Mouse (Mus musculus): ENCODE measurements around the gene Fgfbp3. TPM values are rescaled to one million over a fixed set of nuclear protein-coding genes. Genes with fewer than 3 reads are reported as not detected.

Fgfbp3 gene
- polyA plus RNA-seq, 1 experiment from 2014 or later, result 10.7 TPM

DNA sequence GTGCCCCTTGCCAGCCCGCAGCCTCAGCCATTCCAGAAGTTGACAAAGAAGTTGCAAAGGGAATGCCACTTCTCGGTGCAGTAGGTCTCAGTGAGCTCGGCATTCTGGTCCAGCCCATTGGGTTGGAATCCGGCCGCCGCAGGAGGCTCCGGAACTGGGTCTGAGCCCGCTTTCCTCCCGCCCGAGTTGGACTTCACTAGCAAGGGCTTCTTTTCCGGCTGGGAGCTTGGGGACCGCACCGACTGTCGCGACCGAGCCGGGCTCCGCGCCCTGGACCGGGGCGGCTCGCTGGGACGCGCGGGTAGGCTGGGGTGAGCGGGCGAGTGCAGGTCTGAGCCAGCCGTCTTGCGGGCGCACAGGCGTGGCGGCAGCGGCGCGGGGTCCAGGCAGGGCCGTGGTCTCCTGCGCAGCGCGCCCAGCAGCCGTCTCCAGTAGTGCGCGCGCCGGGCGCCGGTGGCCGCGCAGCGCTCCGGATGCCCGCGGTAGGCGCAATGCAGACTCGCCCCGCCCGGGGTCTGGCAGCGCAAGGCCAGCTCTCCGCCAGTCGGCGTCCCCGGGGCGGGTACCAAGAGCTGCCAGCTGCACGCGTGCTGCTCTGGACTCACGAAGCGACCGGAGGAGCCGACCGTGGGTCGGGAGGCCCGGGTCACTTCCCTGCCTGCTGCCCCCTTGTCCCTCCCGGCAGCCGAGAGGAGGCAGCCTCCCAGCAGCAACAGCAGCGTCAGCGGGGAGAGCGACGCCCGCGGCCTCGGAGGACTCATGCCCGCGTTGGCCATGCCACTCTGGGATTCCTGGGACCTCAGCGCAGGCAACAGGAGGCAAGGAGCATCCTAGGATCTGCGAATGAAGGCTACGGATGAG, 744 bp downstream of the Fgfbp3 start:
- peak overlapping the region; percentile 92 for H3K9ac ChIP-seq (replicated peaks; ENCODE audit: low read length)
- peak overlapping the region; percentile 83 for H3K27ac ChIP-seq (replicated peaks; ENCODE audit: low read depth, low read length)
- H3K4me2 ChIP-seq (ENCODE audit: low read depth, low read length), result peak overlapping the region; percentile 58
- ATAC-seq (replicated peaks; ENCODE audit: insufficient number of reproducible peaks, low FRiP score, low TSS enrichment, low read depth) (peak; percentile 90), DNase-seq (ENCODE audit: low spot score) (peak; percentile 86)
- H3K4me1 ChIP-seq (ENCODE audit: control insufficient read depth, insufficient read depth, low read length), result no peaks in the 10 kb centered on the region
- WGBS, result 0% methylated on average over 62 of the region's 85 CpGs
- no peaks in the 10 kb centered on the region for H3K36me3 ChIP-seq (replicated peaks; ENCODE audit: control insufficient read depth, insufficient read depth, low read depth, low read length)
- H3K4me3 ChIP-seq (ENCODE audit: low read depth, low read length), result peak overlapping the region; percentile 89
- no peaks in the 10 kb centered on the region for H3K27me3 ChIP-seq (ENCODE audit: control insufficient read depth, insufficient read depth, low read length)
- no peaks in the 10 kb centered on the region for H3K9me3 ChIP-seq (replicated peaks; ENCODE audit: control insufficient read depth, low read length)

DNA sequence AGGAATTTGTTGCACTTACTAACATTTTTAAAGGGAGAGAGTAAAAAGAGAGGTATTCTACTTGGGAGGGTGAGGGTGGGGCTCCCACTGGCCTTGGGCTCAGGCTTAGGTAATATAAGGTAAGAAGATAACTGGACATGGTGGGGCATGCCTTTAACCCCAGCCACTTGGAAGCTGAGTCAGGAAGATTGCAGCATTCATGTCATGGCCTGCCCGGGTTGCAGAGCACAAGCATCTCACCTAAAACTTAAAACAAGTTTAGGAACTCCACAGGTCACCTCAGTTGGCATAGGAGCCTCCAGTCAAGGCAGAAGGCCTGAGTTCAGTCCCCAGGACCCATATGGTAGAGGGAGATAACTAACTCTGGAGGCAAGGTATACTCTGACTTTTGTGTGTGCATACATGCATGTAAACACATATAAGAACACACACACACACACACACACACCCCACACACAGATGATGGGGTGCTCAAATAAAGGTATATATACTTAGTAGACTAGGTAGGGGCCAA, 2.5 kb downstream of the Fgfbp3 start:
- no peaks in the 10 kb centered on the region for H3K4me1 ChIP-seq (ENCODE audit: control insufficient read depth, insufficient read depth, low read length)
- DNase-seq (ENCODE audit: low spot score) (no peak), ATAC-seq (replicated peaks; ENCODE audit: insufficient number of reproducible peaks, low FRiP score, low TSS enrichment, low read depth) (no peak)
- WGBS, result 79% methylated on average over 1 of the region's 1 CpGs
- no peak overlapping the region for H3K4me2 ChIP-seq (ENCODE audit: low read depth, low read length)
- no peaks in the 10 kb centered on the region for H3K36me3 ChIP-seq (replicated peaks; ENCODE audit: control insufficient read depth, insufficient read depth, low read depth, low read length)
- H3K27me3 ChIP-seq (ENCODE audit: control insufficient read depth, insufficient read depth, low read length), result no peaks in the 10 kb centered on the region
- H3K9me3 ChIP-seq (replicated peaks; ENCODE audit: control insufficient read depth, low read length), result no peaks in the 10 kb centered on the region
- H3K27ac ChIP-seq (replicated peaks; ENCODE audit: low read depth, low read length), result no peak overlapping the region
- no peak overlapping the region for H3K9ac ChIP-seq (replicated peaks; ENCODE audit: low read length)
- H3K4me3 ChIP-seq (ENCODE audit: low read depth, low read length), result no peak overlapping the region

DNA sequence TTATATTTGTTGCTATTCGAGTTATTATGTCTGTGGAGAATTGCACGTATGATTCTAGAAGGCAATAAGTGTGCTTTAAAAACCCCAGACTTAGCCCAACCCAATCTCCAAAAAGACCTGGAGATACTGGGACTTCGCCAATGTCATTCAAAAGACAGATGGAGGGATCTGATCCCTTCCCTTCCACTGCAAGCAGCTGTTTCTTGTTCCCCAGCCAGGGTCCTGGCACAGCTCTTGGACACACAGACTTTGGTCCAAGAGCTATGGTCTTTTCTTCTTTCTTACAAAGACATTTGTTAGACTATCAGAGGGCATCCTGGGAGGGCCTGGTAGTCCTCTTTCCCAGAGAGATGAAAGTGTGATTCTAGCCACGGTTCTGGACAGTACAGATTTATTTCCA, 3.2 kb downstream of the Fgfbp3 start:
- Histone ChIP-seq H3K4me1 (ENCODE audit: control insufficient read depth, insufficient read depth, low read length) (no peaks in the 10 kb centered on the region), H3K4me2 (ENCODE audit: low read depth, low read length) (no peak overlapping the region), H3K9ac (replicated peaks; ENCODE audit: low read length) (no peak overlapping the region), H3K4me3 (ENCODE audit: low read depth, low read length) (no peak overlapping the region), H3K36me3 (replicated peaks; ENCODE audit: control insufficient read depth, insufficient read depth, low read depth, low read length) (no peaks in the 10 kb centered on the region), H3K27ac (replicated peaks; ENCODE audit: low read depth, low read length) (no peak overlapping the region), H3K27me3 (ENCODE audit: control insufficient read depth, insufficient read depth, low read length) (no peaks in the 10 kb centered on the region), H3K9me3 (replicated peaks; ENCODE audit: control insufficient read depth, low read length) (no peaks in the 10 kb centered on the region)
- no peak for DNase-seq (ENCODE audit: low spot score)
- WGBS, result 88% methylated on average over 4 of the region's 4 CpGs
- ATAC-seq (replicated peaks; ENCODE audit: insufficient number of reproducible peaks, low FRiP score, low TSS enrichment, low read depth), result no peak

DNA sequence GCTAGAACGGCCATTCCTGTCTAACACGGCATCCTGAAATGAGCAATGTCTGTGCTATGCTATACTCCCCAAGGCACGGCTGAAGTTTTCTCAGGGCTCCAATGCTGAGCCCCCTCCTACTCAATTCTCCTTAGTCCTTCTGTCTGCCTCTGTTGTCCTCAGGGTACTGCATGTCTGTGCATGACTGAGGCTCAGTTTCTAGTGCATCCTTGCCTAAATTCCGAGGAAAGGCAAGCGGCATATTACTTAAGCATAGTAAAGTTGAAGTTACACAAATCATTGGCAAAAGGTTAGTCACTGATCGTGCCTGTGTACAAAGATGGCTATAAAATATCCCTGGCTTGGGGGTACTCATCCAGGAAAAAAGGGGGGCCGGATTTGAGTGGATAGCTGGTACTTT, 6.4 kb downstream of the Fgfbp3 start:
- H3K4me2 ChIP-seq (ENCODE audit: low read depth, low read length), result no peak overlapping the region
- no peak overlapping the region for H3K27ac ChIP-seq (replicated peaks; ENCODE audit: low read depth, low read length)
- 84% methylated on average over 7 of the region's 7 CpGs for WGBS
- no peak overlapping the region for H3K4me3 ChIP-seq (ENCODE audit: low read depth, low read length)
- H3K36me3 ChIP-seq (replicated peaks; ENCODE audit: control insufficient read depth, insufficient read depth, low read depth, low read length), result no peaks in the 10 kb centered on the region
- H3K9ac ChIP-seq (replicated peaks; ENCODE audit: low read length), result no peak overlapping the region
- no peaks in the 10 kb centered on the region for H3K9me3 ChIP-seq (replicated peaks; ENCODE audit: control insufficient read depth, low read length)
- ATAC-seq (replicated peaks; ENCODE audit: insufficient number of reproducible peaks, low FRiP score, low TSS enrichment, low read depth) (no peak), DNase-seq (ENCODE audit: low spot score) (no peak)
- no peaks in the 10 kb centered on the region for H3K4me1 ChIP-seq (ENCODE audit: control insufficient read depth, insufficient read depth, low read length)
- H3K27me3 ChIP-seq (ENCODE audit: control insufficient read depth, insufficient read depth, low read length), result no peaks in the 10 kb centered on the region

DNA sequence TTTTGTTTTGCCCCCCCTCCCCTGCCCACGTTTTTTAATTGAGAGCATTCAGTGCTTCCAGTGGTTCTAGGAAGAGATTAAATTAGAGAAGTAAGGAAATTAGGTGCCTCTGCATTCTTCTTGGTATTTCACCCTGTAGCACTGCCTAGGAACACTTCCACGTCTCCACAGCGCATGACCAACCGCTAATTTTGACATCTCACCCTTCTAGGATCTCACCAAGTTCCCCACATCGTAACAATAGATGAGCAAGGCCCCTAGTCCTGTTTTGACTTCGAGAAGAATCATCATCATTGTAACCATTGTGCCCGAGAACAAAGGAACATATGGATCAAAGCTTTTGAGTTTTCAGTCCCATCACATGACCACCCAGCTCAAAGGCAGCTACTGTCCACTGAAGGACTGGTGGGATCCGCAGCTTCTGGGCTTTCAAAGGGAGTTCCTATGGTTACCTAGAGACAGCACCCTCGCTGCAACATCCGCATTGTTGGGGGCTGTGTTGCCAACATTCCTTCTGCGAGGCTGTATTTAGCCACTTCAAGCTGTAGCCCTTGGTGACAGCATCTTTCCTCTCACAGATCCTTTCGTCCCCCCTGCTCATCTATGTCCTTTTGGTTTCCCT, 8.9 kb downstream of the Fgfbp3 start:
- Histone ChIP-seq H3K4me2 (ENCODE audit: low read depth, low read length) (no peak overlapping the region), H3K4me1 (ENCODE audit: control insufficient read depth, insufficient read depth, low read length) (no peaks in the 10 kb centered on the region), H3K9me3 (replicated peaks; ENCODE audit: control insufficient read depth, low read length) (no peaks in the 10 kb centered on the region), H3K27ac (replicated peaks; ENCODE audit: low read depth, low read length) (no peak overlapping the region), H3K36me3 (replicated peaks; ENCODE audit: control insufficient read depth, insufficient read depth, low read depth, low read length) (no peaks in the 10 kb centered on the region), H3K27me3 (ENCODE audit: control insufficient read depth, insufficient read depth, low read length) (no peaks in the 10 kb centered on the region), H3K9ac (replicated peaks; ENCODE audit: low read length) (no peak overlapping the region), H3K4me3 (ENCODE audit: low read depth, low read length) (no peak overlapping the region)
- 37% methylated on average over 12 of the region's 12 CpGs for WGBS
- ATAC-seq (replicated peaks; ENCODE audit: insufficient number of reproducible peaks, low FRiP score, low TSS enrichment, low read depth) (peak; percentile 78), DNase-seq (ENCODE audit: low spot score) (peak; percentile 43)

DNA sequence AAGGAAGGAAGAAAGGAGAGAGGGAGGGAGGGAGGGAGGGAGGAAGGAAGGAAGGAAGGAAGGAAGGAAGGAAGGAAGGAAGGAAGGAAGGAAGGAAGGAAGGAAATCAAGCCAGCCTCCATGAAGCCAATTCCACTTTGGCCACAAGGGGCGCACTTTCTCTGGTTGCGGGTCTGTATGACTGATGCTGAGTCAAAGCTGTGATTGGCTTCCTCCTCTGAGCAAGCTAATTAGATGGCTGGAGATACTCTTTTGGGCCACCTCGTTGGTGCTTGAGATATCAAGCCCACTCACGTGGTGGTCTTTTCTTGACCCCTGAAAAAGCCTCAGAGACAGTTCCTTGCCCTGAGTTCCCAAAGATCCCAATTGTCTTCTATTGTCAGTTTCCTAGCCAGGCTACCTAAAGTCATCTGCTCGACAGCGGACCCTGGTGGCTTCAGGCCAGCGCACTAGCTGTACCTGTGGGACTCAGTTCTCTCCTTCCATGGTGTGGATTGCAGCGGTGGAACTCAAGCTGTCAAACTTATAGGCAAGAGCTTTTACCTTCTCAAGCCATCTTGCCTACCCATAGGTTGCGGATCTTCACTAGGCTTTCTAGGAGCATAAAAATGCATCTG, 9.6 kb downstream of the Fgfbp3 start:
- ATAC-seq (replicated peaks; ENCODE audit: insufficient number of reproducible peaks, low FRiP score, low TSS enrichment, low read depth) (no peak), DNase-seq (ENCODE audit: low spot score) (peak; percentile 77)
- Histone ChIP-seq H3K4me3 (ENCODE audit: low read depth, low read length) (no peak overlapping the region), H3K36me3 (replicated peaks; ENCODE audit: control insufficient read depth, insufficient read depth, low read depth, low read length) (no peaks in the 10 kb centered on the region), H3K27ac (replicated peaks; ENCODE audit: low read depth, low read length) (no peak overlapping the region), H3K4me1 (ENCODE audit: control insufficient read depth, insufficient read depth, low read length) (no peaks in the 10 kb centered on the region), H3K9ac (replicated peaks; ENCODE audit: low read length) (no peak overlapping the region), H3K9me3 (replicated peaks; ENCODE audit: control insufficient read depth, low read length) (no peaks in the 10 kb centered on the region), H3K27me3 (ENCODE audit: control insufficient read depth, insufficient read depth, low read length) (no peaks in the 10 kb centered on the region), H3K4me2 (ENCODE audit: low read depth, low read length) (no peak overlapping the region)
- 22% methylated on average over 9 of the region's 9 CpGs for WGBS

DNA sequence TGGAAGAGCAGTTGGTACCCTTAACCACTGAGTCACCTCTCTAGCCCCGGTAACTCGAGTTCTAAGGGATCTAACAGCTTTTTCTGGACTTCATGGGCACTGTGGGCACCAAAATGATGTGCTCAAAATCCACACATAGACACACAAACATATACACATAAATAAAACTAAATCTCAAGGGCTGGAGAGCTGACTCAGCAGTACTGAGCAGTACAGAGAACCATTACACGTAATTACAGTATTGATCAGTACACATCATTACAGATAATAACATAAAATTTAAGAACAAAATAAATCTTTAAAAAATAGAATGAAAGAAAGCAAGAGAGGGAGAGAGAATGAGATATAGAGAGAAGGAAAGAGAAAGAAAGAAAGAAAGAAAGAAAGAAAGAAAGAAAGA, 10.3 kb downstream of the Fgfbp3 start:
- WGBS, result 81% methylated on average over 3 of the region's 3 CpGs
- ATAC-seq (replicated peaks; ENCODE audit: insufficient number of reproducible peaks, low FRiP score, low TSS enrichment, low read depth), result no peak

More for the DNA sequence above, 10.3 kb downstream of the Fgfbp3 start:
- Histone ChIP-seq H3K27ac (replicated peaks; ENCODE audit: low read depth, low read length) (no peak overlapping the region), H3K36me3 (replicated peaks; ENCODE audit: control insufficient read depth, insufficient read depth, low read depth, low read length) (no peaks in the 10 kb centered on the region), H3K9me3 (replicated peaks; ENCODE audit: control insufficient read depth, low read length) (no peaks in the 10 kb centered on the region), H3K9ac (replicated peaks; ENCODE audit: low read length) (no peak overlapping the region), H3K4me3 (ENCODE audit: low read depth, low read length) (no peak overlapping the region), H3K4me1 (ENCODE audit: control insufficient read depth, insufficient read depth, low read length) (no peaks in the 10 kb centered on the region), H3K4me2 (ENCODE audit: low read depth, low read length) (no peak overlapping the region), H3K27me3 (ENCODE audit: control insufficient read depth, insufficient read depth, low read length) (no peaks in the 10 kb centered on the region)
- no peak for DNase-seq (ENCODE audit: low spot score)
